Mouse (Mus musculus) lung, adult 2 months (tissue): ENCODE measurements around the gene Pdxdc1.

ENCODE experiments used
- CTCF ChIP-seq: fragments of 200-500 bp; IDR thresholded peaks from 2 replicates; pipeline ENCODE4 v1.5.1; 2011; ENCODE audit warnings: mild to moderate bottlenecking, low read length, control low read depth; ENCODE audit not compliant: insufficient read depth
- POLR2A ChIP-seq: fragments of 200-500 bp; IDR thresholded peaks from 2 replicates; pipeline ENCODE4 v1.6.1; 2011; ENCODE audit warnings: low read depth, mild to moderate bottlenecking, control low read depth, low read length, borderline replicate concordance; ENCODE audit errors: extremely low read depth

- TF ChIP-seq POLR2A, result no peak
- TF ChIP-seq CTCF, result no peak
Measured at GRCm38 (mm10) chr16:13819806-13820500, 83.0 kb downstream of the Pdxdc1 start.
